Mouse (Mus musculus) CH12F3 (cell line): Measurements from ENCODE around the gene Olfr1351.
"Not testable (repeated sequence)": the region's sequence is repeated elsewhere in the genome, so short reads cannot be mapped to it uniquely, and the experiment has no call there.

ENCODE experiments used
- in situ Hi-C: fragments of 300-500 bp; cut with MboI; formaldehyde crosslinking; loops from 2 replicates; pipeline ENCODE4 v1.14.3; 2020; ENCODE audit warnings: low sequenced_read_pairs

Olfr1351 gene

DNA sequence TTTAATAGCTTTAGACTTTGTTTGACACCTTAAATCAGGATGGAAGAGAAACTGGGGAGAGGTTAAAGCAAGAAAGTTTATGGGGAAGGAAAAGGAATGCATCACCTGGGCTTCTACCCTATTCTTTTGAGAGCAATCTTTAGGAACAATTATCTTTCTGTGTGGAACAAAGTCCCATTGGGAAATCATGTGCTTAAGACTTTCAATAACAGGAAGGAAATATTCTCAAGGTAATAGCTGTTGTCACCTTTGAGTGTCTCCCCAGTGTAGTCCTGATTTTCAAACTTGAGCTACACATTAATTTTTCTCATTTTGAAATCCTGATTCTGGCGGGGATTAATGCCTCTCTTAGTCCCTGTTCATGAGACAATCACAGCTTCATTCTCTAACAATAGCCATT is at the start of gene Olfr1351:
Gene Olfr1351 (plus strand): TSS at position 301 of the 400 bp plus-strand sequence.
- in situ Hi-C loops: no loop called here

DNA sequence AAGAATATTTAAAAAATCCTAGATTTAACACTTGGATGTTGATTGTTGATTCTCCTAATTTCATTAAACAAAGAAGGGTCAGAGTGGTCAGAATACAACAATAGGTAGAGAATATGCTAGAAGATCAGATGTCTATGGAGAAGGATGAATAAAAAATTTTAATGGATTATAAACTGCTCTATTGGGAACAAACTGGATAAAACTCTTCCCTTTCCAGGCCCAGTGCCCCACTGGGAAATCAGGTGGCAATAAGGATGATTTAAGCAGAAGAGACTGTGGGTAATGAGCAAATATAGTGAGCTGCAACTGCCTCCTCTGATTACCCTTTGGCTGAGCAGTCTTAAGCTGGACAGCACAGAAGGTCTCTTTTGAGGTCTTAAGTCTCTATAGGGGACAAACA is 49.3 kb upstream of the Olfr1351 start, which contains the start of gene Olfr1353:
Gene Olfr1353 (plus strand): TSS at position 301 of the 400 bp plus-strand sequence.
- in situ Hi-C loops: not testable (repeated sequence)

DNA sequence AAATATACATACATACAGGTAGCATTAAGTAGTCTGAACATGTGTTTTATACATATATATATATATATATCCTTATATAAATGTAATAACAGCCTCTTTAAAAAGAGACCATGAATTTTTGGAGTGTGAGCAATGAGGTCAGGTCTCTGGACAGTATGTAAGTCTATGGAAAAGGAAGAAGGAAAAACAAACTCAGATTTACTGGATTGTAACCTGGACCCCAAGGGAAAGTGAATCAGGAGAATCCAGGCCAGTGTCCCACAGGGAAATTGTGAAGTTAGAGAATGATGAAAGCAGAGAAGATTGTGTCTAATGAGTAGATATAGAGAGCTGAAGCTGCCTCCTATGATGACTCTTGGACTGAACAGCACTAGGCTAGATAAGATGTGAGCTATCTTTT is 31.5 kb upstream of the Olfr1351 start, which contains the start of gene Olfr1352:
Gene Olfr1352 (plus strand): TSS at position 301 of the 400 bp plus-strand sequence.
- in situ Hi-C loops: no loop called here

DNA sequence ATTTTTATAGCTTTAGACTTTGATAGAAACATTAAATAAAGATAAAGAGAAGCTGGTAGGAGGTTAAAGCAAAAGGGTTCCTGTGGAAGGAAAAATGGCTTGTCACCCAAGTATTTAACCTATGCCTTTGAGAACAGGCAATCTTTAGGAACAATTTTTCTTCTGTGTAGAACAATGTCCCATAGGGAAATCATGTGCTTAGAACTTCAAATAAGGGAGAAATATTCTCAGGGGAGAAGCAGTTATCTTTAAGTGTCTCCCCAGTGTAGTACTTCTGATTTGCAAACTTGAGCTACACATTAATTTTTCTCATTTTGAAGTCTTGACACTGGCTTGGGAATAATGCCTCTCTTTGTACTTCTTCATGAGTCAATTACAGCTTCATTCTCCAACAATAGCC is 16.2 kb downstream of the Olfr1351 start, which contains the start of gene Olfr57:
Gene Olfr57 (plus strand): TSS at position 301 of the 400 bp plus-strand sequence.
- in situ Hi-C loops: no loop called here

DNA sequence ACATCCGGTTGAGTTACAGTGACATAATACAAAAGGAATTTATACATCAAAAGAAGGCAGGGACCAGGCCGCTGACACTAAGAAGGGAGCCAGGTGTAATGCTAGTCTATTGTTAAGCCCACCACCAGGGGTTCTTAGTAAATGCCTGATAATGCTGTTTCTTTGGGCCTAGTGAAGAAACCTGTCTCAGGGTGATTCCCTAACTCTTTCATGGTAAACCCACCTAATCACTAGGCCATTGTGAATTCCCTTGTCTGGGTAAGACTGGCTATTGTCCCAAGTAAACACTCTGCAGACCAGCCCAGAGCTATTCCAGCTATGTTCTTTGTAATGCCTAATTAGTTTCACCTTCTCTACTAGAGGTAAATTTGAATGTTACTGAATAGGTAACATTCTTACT is 30.2 kb downstream of the Olfr1351 start:
- in situ Hi-C loops: not testable (repeated sequence)

DNA sequence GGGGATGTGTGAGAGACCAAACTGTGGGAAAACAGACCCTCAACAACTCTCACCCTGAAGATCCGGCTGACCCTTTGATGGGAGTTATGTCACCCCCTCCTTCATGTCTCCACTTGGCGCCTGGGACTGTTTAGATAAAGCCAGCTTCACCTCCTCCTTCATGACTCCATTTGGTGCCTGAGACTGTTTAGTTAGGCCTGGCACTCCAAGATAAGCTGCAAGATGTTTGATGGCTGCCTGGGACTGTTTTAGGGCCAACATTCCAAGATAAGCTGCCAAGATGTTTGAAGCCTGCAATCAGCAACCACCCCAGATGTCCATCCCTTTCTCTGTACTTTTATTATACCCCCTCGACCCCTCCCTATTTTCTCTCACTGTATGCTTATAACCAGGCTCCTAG is 45.1 kb downstream of the Olfr1351 start:
- in situ Hi-C loops: not testable (repeated sequence)
